Mouse (Mus musculus): Measurements from ENCODE around the gene Pik3r3.
"Not testable (repeated sequence)": the region's sequence is repeated elsewhere in the genome, so short reads cannot be mapped to it uniquely, and the experiment has no call there.

The Pik3r3 gene

GRCm38 (mm10) chr4:116221140-116221851, at the start of gene Pik3r3:
Pik3r3 (plus strand) TSS chr4:116221618.
- DNase-seq, result peak; percentile 97

GRCm38 (mm10) chr4:116173072-116173471, 48.3 kb upstream of the Pik3r3 start, which contains the start of the genes 1700042G07Rik and Gm49337:
1700042G07Rik (plus strand) TSS chr4:116173372.
Gm49337 (plus strand) TSS chr4:116173384.
- no peak for DNase-seq

- no peak for DNase-seq
These were observed 47.7 kb upstream of the Pik3r3 start for GRCm38 (mm10) chr4:116173752-116174151.

GRCm38 (mm10) chr4:116174466-116175116, 46.8 kb upstream of the Pik3r3 start:
- DNase-seq, result no peak

- DNase-seq, result no peak
These were observed 46.3 kb upstream of the Pik3r3 start for GRCm38 (mm10) chr4:116175136-116175535.

GRCm38 (mm10) chr4:116175711-116176542, 45.5 kb upstream of the Pik3r3 start:
- peak in 1 of 2 experiments; percentile 14 for DNase-seq

- DNase-seq, result peak; percentile 31 to 35
These were observed 44.9 kb upstream of the Pik3r3 start for GRCm38 (mm10) chr4:116176543-116176988.

- peak; percentile 39 to 42 for DNase-seq
These were observed 44.3 kb upstream of the Pik3r3 start for GRCm38 (mm10) chr4:116177140-116177539.

- DNase-seq, result no peak
These were observed 39.3 kb upstream of the Pik3r3 start for GRCm38 (mm10) chr4:116182079-116182478.

- no peak for DNase-seq
These were observed 38.7 kb upstream of the Pik3r3 start for GRCm38 (mm10) chr4:116182745-116183144.

- DNase-seq, result peak in 1 of 2 experiments; percentile 13
These were observed 36.3 kb upstream of the Pik3r3 start for GRCm38 (mm10) chr4:116185083-116185482.

- DNase-seq, result no peak
These were observed 29.1 kb upstream of the Pik3r3 start for GRCm38 (mm10) chr4:116192286-116192835.

- no peak for DNase-seq
These were observed 27.6 kb upstream of the Pik3r3 start for GRCm38 (mm10) chr4:116193583-116194383.

GRCm38 (mm10) chr4:116198422-116198821, 23.0 kb upstream of the Pik3r3 start:
- DNase-seq, result no peak

- DNase-seq, result no peak
These were observed 17.0 kb upstream of the Pik3r3 start for GRCm38 (mm10) chr4:116204422-116204821.

- no peak for DNase-seq
These were observed 14.9 kb upstream of the Pik3r3 start for GRCm38 (mm10) chr4:116206531-116206930.

GRCm38 (mm10) chr4:116208891-116209290, 12.5 kb upstream of the Pik3r3 start:
- no peak for DNase-seq

GRCm38 (mm10) chr4:116215895-116216605, 5.4 kb upstream of the Pik3r3 start:
- DNase-seq, result no peak

GRCm38 (mm10) chr4:116217046-116217445, 4.4 kb upstream of the Pik3r3 start:
- no peak for DNase-seq

- not testable (repeated sequence) for DNase-seq
These were observed 3.8 kb upstream of the Pik3r3 start for GRCm38 (mm10) chr4:116217661-116218060.

GRCm38 (mm10) chr4:116219056-116219455, 2.4 kb upstream of the Pik3r3 start:
- DNase-seq, result no peak

All from B cell, adult 2 months (primary cell).